Mouse (Mus musculus) heart, embryonic 10.5 days (tissue): ENCODE data around the gene Mlst8. TPM values are rescaled to one million over a fixed set of nuclear protein-coding genes. Genes with fewer than 3 reads are reported as not detected.

Experiments
- DNase-seq: peaks from one replicate; pipeline ENCODE4 v3.0.0-alpha.2; 2017; ENCODE audit warnings: low spot score
- H3K27ac ChIP-seq: fragments of 300-500 bp; sonication (generic); 2 replicates; pipeline ENCODE4 v1.5.1; 2016; ENCODE audit warnings: mild to moderate bottlenecking
- H3K27me3 ChIP-seq: fragments of 300-500 bp; sonication (generic); 2 replicates; pipeline ENCODE4 v1.6.1; 2016; ENCODE audit warnings: mild to moderate bottlenecking; ENCODE audit not compliant: poor library complexity, insufficient read depth, severe bottlenecking
- H3K36me3 ChIP-seq: fragments of 300-500 bp; sonication (generic); 2 replicates; pipeline ENCODE4 v1.6.1; 2016; ENCODE audit warnings: mild to moderate bottlenecking, moderate library complexity
- H3K4me1 ChIP-seq: fragments of 300-500 bp; sonication (generic); 2 replicates; pipeline ENCODE4 v1.6.1; 2016; ENCODE audit warnings: mild to moderate bottlenecking
- H3K4me3 ChIP-seq: fragments of 300-500 bp; sonication (generic); 2 replicates; pipeline ENCODE4 v1.5.1; 2016; ENCODE audit warnings: mild to moderate bottlenecking, moderate library complexity
- H3K9me3 ChIP-seq: fragments of 300-500 bp; sonication (generic); 2 replicates; pipeline ENCODE4 v1.6.1; 2016; ENCODE audit warnings: mild to moderate bottlenecking, moderate library complexity
- WGBS: fragments of 180-500 bp; shearing (Covaris S2); methylation state at CpG from one replicate; pipeline ENCODE4 v1.1.7; 2016; 5-methylcytosine and 5-hydroxymethylcytosine counted together
- polyA plus RNA-seq: library from polyadenylated mRNA; unstranded; fragments of >200 nt; fragmentation: Nextera tagmentation; extraction: Ambion mirVana; gene quantifications from 2 replicates; pipeline ENCODE4 v1.2.1, GENCODE M21; 2016

Gene Mlst8
- polyA plus RNA-seq, 1 experiment from 2014 or later: 22.7 TPM

DNA sequence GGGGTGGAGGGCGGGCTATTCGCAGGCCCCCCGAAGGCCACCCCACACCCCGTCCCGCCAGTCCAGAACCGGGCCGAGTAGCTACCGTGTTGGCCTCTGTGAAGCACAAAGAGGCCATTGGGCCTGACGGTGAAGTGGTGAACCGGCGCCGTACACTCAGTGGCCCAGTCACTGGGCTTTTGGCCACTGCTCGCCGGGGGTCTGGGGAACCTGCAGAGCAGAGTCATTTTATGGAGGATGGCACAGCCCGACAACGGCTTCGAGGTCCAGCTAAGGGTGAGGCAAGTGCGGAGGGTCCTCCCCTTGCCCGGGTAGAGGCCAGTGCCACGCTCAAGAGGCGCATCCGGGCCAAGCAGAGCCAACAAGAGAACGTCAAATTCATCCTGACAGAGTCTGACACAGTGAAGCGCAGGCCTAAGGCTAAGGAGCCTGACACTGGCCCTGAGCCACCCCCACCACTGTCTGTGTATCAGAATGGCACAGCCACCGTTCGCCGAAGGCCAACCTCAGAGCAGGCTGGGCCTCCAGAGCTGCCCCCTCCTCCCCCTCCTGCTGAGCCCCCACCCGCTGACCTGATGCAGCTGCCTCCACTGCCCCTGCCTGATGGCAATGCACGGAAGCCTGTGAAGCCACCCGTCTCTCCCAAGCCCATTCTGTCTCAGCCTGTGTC lies 26.5 kb upstream of the Mlst8 start:
- WGBS: 88% methylated on average over 30 of the region's 30 CpGs
- DNase-seq: no peak
- H3K4me3 ChIP-seq: no peak overlapping the region
- no peak overlapping the region for H3K27ac ChIP-seq
- H3K9me3 ChIP-seq: no peaks in the 10 kb centered on the region
- peaks cover 18% of the 10 kb centered on the region for H3K4me1 ChIP-seq
- peaks cover 58% of the 10 kb centered on the region for H3K27me3 ChIP-seq
- H3K36me3 ChIP-seq: peaks cover 39% of the 10 kb centered on the region

GRCm38 (mm10) chr17:24504085-24504484 lies 25.2 kb upstream of the Mlst8 start:
- H3K9me3 ChIP-seq: no peaks in the 10 kb centered on the region
- H3K27ac ChIP-seq: no peak overlapping the region
- WGBS: 89% methylated on average over 10 of the region's 10 CpGs
- H3K4me3 ChIP-seq: no peak overlapping the region
- DNase-seq: no peak
- peaks cover 18% of the 10 kb centered on the region for H3K4me1 ChIP-seq
- H3K36me3 ChIP-seq: peaks cover 26% of the 10 kb centered on the region
- H3K27me3 ChIP-seq: peaks cover 68% of the 10 kb centered on the region

GRCm38 (mm10) chr17:24502208-24502607 lies 23.3 kb upstream of the Mlst8 start:
- Histone ChIP-seq H3K27ac (no peak overlapping the region), H3K4me1 (peaks cover 15% of the 10 kb centered on the region), H3K36me3 (peaks cover 8% of the 10 kb centered on the region; the same call in 1 of the 2 replicates), H3K27me3 (peaks cover 69% of the 10 kb centered on the region), H3K9me3 (no peaks in the 10 kb centered on the region), H3K4me3 (no peak overlapping the region; the same call in 1 of the 2 replicates)
- no peak for DNase-seq
- 35% methylated on average over 11 of the region's 11 CpGs for WGBS

- 69% methylated on average over 1 of the region's 1 CpGs for WGBS
- no peaks in the 10 kb centered on the region for H3K4me1 ChIP-seq
- peaks cover 47% of the 10 kb centered on the region for H3K27me3 ChIP-seq
- no peak for DNase-seq
- H3K4me3 ChIP-seq: no peak overlapping the region
- H3K27ac ChIP-seq: no peak overlapping the region
- H3K9me3 ChIP-seq: no peaks in the 10 kb centered on the region
- no peaks in the 10 kb centered on the region for H3K36me3 ChIP-seq
Observed at GRCm38 (mm10) chr17:24496026-24496425, 17.1 kb upstream of the Mlst8 start.

GRCm38 (mm10) chr17:24495443-24495842 lies 16.6 kb upstream of the Mlst8 start:
- Histone ChIP-seq H3K9me3 (no peaks in the 10 kb centered on the region), H3K4me3 (no peak overlapping the region), H3K27me3 (peaks cover 50% of the 10 kb centered on the region), H3K27ac (no peak overlapping the region), H3K4me1 (no peaks in the 10 kb centered on the region), H3K36me3 (no peaks in the 10 kb centered on the region)
- 68% methylated on average over 3 of the region's 3 CpGs for WGBS
- DNase-seq: no peak

DNA sequence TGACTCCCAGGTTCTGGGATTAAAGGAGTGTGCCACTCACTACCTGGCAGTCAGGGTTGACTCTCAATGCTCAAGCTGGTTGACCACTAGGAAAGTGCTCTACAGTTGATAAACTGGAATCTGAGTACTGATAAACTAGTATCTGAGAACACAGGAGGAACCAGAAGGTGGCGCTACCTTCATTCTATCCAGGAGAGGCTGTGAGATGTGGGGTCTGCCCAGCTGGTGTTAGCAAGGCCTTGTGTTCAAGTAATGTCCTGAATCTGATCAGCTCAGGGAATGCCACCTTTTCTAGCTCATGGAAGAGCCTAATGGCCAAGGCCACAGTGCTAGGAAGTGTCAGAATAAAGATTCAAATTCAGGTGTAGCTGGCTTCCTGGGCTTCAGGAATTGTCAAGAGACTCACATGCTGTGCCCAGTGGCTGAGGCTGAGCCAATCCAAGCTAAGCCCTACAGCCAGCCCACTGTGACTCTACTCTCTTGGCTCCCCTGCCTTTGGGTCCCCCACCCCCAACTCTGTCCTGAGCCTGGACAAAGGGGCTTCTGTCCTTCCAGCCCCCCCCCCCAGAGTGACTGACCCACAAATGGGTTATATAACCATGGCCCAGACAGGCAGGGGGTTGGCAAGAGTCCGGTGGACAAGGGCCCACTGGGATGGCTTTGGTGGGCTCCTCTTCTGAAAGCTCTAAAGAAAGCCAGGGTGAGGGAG lies 15.9 kb upstream of the Mlst8 start:
- no peak overlapping the region for H3K4me3 ChIP-seq
- WGBS: 46% methylated on average over 2 of the region's 2 CpGs
- no peaks in the 10 kb centered on the region for H3K36me3 ChIP-seq
- H3K27ac ChIP-seq: no peak overlapping the region
- no peaks in the 10 kb centered on the region for H3K9me3 ChIP-seq
- no peak for DNase-seq
- H3K4me1 ChIP-seq: peaks cover 3% of the 10 kb centered on the region
- H3K27me3 ChIP-seq: peaks cover 53% of the 10 kb centered on the region

- 82% methylated on average over 4 of the region's 4 CpGs for WGBS
- Histone ChIP-seq H3K9me3 (no peaks in the 10 kb centered on the region), H3K4me3 (no peak overlapping the region), H3K36me3 (no peaks in the 10 kb centered on the region), H3K4me1 (peaks cover 23% of the 10 kb centered on the region), H3K27ac (no peak overlapping the region), H3K27me3 (peaks cover 70% of the 10 kb centered on the region)
- no peak for DNase-seq
Observed at GRCm38 (mm10) chr17:24490399-24490798, 11.5 kb upstream of the Mlst8 start.

DNA sequence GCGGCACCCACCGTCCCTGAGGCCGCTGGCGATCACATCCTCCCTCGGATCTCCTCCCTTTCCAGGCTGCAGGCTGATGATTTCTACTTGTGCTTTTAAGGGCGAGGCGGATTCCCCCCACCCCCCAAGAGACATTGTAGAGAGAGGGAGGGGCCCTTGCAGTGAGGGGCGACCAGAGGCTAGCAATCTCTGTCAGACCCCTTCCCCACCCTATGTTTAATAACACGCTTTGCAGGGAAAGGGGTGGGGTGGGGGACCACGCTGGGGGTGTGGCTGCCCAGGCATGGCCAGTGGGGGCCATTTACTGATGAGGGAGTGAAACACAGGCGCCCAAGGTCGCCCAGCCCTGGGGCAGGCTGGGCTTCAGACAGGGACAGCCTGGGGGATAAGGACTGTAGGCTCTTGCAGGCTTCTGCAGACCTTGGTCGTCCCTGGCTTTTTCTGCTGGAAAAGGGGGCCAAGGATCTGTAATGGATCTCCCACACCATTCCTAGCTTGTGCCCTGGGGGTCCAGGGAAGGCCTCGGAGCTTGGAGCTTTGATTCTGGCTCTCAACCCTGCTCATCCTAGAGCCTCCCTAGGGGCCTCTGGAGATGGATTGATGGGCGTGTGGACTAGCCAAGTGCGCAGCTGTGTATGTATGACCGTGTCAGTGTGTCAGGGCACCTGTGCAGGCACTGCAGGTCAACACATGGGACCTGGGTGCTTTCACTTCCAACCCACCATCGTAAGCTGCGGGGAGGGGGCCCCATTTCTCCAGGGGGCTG lies 10.6 kb upstream of the Mlst8 start:
- peaks cover 26% of the 10 kb centered on the region for H3K4me1 ChIP-seq
- peak overlapping the region; percentile 79 for H3K27ac ChIP-seq
- DNase-seq: no peak
- peak overlapping the region; percentile 82 for H3K4me3 ChIP-seq
- H3K36me3 ChIP-seq: no peaks in the 10 kb centered on the region
- WGBS: 19% methylated on average over 19 of the region's 19 CpGs
- H3K9me3 ChIP-seq: no peaks in the 10 kb centered on the region
- H3K27me3 ChIP-seq: peaks cover 70% of the 10 kb centered on the region

- peaks cover 26% of the 10 kb centered on the region for H3K4me1 ChIP-seq
- WGBS: under 1% methylated on average over 71 of the region's 81 CpGs
- H3K27ac ChIP-seq: peak overlapping the region; percentile 79
- H3K4me3 ChIP-seq: peak overlapping the region; percentile 82
- H3K27me3 ChIP-seq: peaks cover 70% of the 10 kb centered on the region
- no peaks in the 10 kb centered on the region for H3K9me3 ChIP-seq
- no peaks in the 10 kb centered on the region for H3K36me3 ChIP-seq
- DNase-seq: no peak
Observed at GRCm38 (mm10) chr17:24488662-24489264, 9.9 kb upstream of the Mlst8 start.

DNA sequence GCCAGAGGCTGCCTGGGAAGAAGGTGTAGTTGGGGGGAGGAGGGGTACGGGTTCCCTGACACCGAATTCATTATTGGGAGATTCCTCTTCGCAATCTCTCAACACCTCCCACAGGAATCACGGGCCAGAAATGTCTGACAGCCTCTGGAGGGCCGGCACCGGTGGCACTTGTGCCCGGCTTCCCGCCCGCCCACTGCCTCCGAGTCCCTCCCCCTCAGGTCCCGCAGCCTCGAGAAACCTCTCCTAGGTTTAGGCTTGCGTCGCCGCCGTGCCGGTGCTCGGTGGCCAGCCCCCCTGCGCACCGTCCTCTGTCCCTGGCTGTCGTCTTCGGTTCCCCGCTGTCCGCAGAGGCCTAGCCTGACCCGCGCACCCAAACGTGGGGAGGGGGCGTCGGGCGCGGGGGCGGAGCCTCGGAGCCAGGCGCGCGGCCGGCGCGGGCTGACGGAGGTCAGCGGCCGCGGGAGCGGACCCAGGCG lies 9.3 kb upstream of the Mlst8 start, which contains the start of gene Caskin1:
TSS of gene Caskin1 (plus strand) at position 416 of the 476 bp plus-strand sequence.
- Histone ChIP-seq H3K9me3 (no peaks in the 10 kb centered on the region), H3K36me3 (no peaks in the 10 kb centered on the region), H3K4me1 (peaks cover 26% of the 10 kb centered on the region), H3K27ac (peak within 1 kb of the TSS; percentile 79), H3K4me3 (peak within 1 kb of the TSS; percentile 82), H3K27me3 (peaks cover 70% of the 10 kb centered on the region)
- WGBS: 1% methylated on average over 45 of the region's 45 CpGs
- DNase-seq: no peak

DNA sequence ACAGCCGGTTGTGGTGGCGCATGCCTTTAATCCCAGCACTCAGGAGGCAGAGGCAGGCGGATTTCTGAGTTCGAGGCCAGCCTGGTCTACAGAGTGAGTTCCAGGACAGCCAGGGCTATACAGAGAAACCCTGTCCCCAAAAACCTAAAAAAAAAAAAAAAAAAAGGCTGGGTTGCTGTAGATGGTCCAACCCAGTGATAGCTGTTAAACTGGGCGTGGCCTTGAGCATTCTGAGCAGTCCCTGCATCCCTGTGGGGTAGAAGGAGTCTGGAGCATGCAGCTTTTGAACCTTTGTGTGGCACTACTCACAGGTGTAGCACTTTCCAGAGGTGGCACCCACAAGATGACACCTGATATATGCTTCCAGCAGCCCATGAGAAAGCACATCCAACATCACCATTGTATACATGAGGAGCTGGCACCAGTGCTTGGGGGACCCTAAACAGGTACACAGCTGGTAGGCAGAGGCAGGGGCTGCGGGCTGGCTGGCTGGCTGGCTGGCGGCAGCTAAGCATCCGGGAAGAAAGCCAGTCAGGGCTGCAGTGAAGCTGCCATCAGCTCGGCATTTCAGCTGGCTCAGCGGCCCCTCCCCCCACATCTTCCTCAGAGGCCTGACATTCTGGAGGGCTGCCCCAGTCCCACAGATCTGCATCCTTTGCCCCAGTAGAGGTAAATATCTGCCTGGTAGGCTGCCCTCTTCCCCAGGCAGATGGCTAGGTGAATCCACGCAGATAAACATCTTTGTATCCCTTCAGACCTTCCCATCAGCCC lies 6.4 kb upstream of the Mlst8 start:
- no peak overlapping the region for H3K4me3 ChIP-seq
- H3K36me3 ChIP-seq: no peaks in the 10 kb centered on the region
- DNase-seq: no peak
- WGBS: 45% methylated on average over 11 of the region's 11 CpGs
- peak overlapping the region; percentile 52; the same call in 1 of the 2 replicates for H3K27ac ChIP-seq
- H3K9me3 ChIP-seq: no peaks in the 10 kb centered on the region
- H3K4me1 ChIP-seq: peaks cover 30% of the 10 kb centered on the region
- H3K27me3 ChIP-seq: peaks cover 51% of the 10 kb centered on the region

GRCm38 (mm10) chr17:24483495-24483894 lies 4.6 kb upstream of the Mlst8 start:
- H3K27ac ChIP-seq: no peak overlapping the region
- no peak for DNase-seq
- no peak overlapping the region for H3K4me3 ChIP-seq
- peaks cover 35% of the 10 kb centered on the region for H3K27me3 ChIP-seq
- H3K36me3 ChIP-seq: no peaks in the 10 kb centered on the region
- H3K9me3 ChIP-seq: no peaks in the 10 kb centered on the region
- peaks cover 20% of the 10 kb centered on the region for H3K4me1 ChIP-seq
- WGBS: 89% methylated on average over 3 of the region's 3 CpGs
